Mouse (Mus musculus) neural tube, embryonic 12.5 days (tissue): Measurements from ENCODE around the gene Tmpo. TPM values are rescaled to one million over a fixed set of nuclear protein-coding genes. Genes with fewer than 3 reads are reported as not detected.

Experiments
- ATAC-seq: fragments of 200-750 bp; cut with Nextera tagmentation; 2 replicates; pipeline ENCODE4 v1.8.0; 2017; ENCODE audit warnings: low read depth, mild to moderate bottlenecking, moderate TSS enrichment, moderate library complexity; ENCODE audit not compliant: low FRiP score
- H3K27ac ChIP-seq: fragments of 300-500 bp; sonication (generic); 2 replicates; pipeline ENCODE4 v1.5.1; 2016
- H3K27me3 ChIP-seq: fragments of 300-500 bp; sonication (generic); replicated peaks from 2 replicates; pipeline ENCODE4 v1.6.1; 2016; ENCODE audit warnings: mild to moderate bottlenecking
- H3K36me3 ChIP-seq: fragments of 300-500 bp; sonication (generic); 2 replicates; pipeline ENCODE4 v1.6.1; 2016; ENCODE audit warnings: mild to moderate bottlenecking
- H3K4me1 ChIP-seq: fragments of 300-500 bp; sonication (generic); 2 replicates; pipeline ENCODE4 v1.6.1; 2016
- H3K4me2 ChIP-seq: fragments of 300-500 bp; sonication (generic); replicated peaks from 2 replicates; pipeline ENCODE4 v1.6.1; 2016; ENCODE audit warnings: mild to moderate bottlenecking
- H3K4me3 ChIP-seq: fragments of 300-500 bp; sonication (generic); 2 replicates; pipeline ENCODE4 v1.5.1; 2016
- H3K9ac ChIP-seq: fragments of 300-500 bp; sonication (generic); 2 replicates; pipeline ENCODE4 v1.6.1; 2016; ENCODE audit warnings: mild to moderate bottlenecking
- H3K9me3 ChIP-seq: fragments of 300-500 bp; sonication (generic); 2 replicates; pipeline ENCODE4 v1.6.1; 2016; ENCODE audit warnings: mild to moderate bottlenecking
- WGBS: fragments of 180-500 bp; shearing (Covaris S2); methylation state at CpG from one replicate; pipeline ENCODE4 v1.1.7; 2016; 5-methylcytosine and 5-hydroxymethylcytosine counted together
- polyA plus RNA-seq: library from polyadenylated mRNA; unstranded; fragments of >200 nt; fragmentation: Nextera tagmentation; extraction: Ambion mirVana; gene quantifications from 2 replicates; pipeline ENCODE4 v1.2.1, GENCODE M21; 2016

Tmpo gene
- polyA plus RNA-seq, 1 experiment from 2014 or later: 292 TPM

DNA sequence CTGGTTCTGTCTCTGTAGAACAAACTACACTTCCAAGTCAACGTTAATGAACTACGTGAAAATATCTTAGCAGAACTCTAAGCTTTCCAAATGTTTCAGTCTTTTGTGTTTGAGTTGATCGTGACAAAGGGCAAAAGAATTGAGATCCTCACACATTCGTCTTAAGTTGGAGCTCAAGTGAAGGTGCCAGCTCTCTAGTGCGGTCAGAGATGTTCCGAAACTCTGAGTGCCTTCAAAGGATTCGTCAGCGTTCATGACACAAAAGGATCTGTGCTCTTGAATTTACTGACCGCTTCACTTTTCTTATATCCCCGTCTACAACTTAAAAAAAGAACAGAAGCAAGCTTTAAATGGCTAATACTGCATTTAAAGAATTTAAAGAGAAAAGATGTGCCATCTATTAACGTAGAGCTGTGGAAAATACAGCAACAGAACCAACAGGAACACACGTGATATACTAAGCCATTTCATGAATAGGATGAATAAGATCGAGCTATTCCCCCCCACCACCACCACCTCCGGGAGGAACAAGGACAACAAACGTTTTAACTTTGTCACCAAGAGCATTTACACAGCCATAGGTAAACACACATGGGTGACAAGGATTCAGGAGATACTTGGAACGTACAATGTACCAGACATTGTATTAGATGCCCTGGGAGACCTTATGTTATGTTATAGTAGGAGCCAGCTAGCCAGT, 1.3 kb upstream of the Tmpo start:
- no peaks in the 10 kb centered on the region for H3K27me3 ChIP-seq
- no peak for ATAC-seq
- H3K27ac ChIP-seq: peak overlapping the region; percentile 96
- H3K4me2 ChIP-seq: peak overlapping the region; percentile 58
- peaks cover 14% of the 10 kb centered on the region for H3K4me1 ChIP-seq
- 4% methylated on average over 16 of the region's 16 CpGs for WGBS
- no peaks in the 10 kb centered on the region for H3K9me3 ChIP-seq
- H3K9ac ChIP-seq: peak overlapping the region; percentile 56
- no peaks in the 10 kb centered on the region for H3K36me3 ChIP-seq
- H3K4me3 ChIP-seq: peak overlapping the region; percentile 48

DNA sequence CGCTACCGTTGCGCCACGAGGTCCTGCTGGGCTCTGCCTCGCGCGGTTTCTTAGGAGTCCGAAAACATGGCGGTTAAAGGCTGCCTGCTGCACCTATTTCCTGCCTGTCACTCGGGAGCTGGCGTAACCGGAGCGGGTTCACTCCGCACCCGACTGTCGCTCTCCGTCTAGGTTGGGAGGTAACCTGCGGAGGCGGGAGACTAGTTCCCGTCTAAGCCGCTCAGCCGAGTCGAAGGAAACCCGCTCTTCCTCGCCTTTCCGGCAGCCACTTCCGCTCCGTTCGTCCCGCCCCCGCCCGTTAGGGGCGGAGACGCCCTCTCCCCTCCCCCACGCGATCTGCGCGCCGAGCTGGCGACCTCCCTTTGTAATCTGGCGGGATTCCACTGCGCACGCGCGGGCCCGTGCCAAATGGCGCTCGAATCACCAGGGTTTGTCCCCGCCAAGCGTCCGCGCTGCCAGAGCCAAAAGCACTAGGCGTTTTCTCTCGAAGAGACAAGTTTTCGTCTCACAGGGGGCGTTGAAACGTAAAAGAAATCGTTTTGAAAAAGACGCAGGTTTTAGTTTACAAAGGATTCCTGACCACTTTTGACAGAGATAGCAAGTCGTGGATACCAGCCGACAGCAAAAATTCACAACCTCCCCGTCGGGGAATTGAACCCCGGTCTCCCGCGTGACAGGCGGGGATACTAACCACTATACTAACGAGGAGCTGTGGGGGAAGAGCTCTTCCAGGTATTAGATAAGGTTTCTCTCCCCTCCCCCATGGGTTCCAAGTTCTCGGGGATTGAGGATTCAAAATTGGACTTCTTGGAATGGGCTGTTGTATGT, 560 bp upstream of the Tmpo start:
- Histone ChIP-seq H3K4me1 (peaks cover 10% of the 10 kb centered on the region), H3K9me3 (no peaks in the 10 kb centered on the region), H3K36me3 (no peaks in the 10 kb centered on the region), H3K4me2 (peak overlapping the region; percentile 58), H3K9ac (peak overlapping the region; percentile 56), H3K4me3 (peak overlapping the region; percentile 48), H3K27me3 (no peaks in the 10 kb centered on the region), H3K27ac (peak overlapping the region; percentile 96)
- WGBS: under 1% methylated on average over 69 of the region's 69 CpGs
- peak; percentile 90 for ATAC-seq

DNA sequence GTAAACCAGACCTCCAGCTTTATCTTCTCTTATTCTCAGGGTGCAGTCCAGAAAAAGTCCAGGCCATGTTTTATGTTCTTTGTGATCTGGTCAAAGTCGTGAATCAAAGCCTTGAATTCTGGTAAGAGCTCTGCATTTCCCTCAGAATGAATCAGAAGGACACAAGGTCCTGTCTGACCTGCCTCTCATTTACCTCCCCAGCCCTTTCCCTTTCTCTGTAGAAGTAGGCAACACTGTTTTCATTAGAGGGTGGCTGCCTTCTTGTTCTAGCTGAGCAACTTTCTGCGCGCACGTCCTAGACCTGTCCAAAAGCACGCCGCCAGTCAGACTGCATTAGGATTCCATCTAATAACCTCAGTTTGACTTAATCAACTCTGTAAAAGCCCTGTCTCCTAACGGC, 814 bp downstream of the Tmpo start:
- Histone ChIP-seq H3K27ac (peak overlapping the region; percentile 33; the same call in 1 of the 2 replicates), H3K36me3 (no peaks in the 10 kb centered on the region), H3K4me2 (peak overlapping the region; percentile 58), H3K9ac (0 out of 2 replicates have a peak overlapping the region, but pooled peaks have one; percentile 26), H3K4me3 (no peak overlapping the region), H3K4me1 (peaks cover 10% of the 10 kb centered on the region), H3K27me3 (no peaks in the 10 kb centered on the region), H3K9me3 (no peaks in the 10 kb centered on the region)
- no peak for ATAC-seq
- WGBS: 31% methylated on average over 7 of the region's 7 CpGs

DNA sequence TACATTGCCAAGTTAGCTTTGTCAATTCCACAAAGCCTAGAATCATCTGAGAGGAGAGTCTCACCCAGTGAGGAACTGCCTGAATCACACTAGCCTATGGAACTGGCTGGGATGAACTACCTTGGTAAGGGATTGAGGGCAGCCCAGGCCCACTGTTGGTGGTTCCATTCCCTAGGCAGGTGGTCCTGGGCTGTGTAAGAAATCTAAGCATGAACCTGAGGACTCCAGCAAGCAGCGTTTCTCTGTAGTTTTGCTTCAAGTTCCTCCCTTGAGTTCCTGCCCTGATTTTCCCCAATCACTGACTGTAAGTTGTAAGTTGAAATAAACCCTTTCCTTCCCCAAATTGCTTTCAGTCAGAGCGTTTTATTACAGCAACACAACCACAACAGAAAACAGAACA, 1.3 kb downstream of the Tmpo start:
- 84% methylated on average over 2 of the region's 2 CpGs for WGBS
- Histone ChIP-seq H3K4me2 (no peak overlapping the region), H3K4me3 (no peak overlapping the region)

DNA sequence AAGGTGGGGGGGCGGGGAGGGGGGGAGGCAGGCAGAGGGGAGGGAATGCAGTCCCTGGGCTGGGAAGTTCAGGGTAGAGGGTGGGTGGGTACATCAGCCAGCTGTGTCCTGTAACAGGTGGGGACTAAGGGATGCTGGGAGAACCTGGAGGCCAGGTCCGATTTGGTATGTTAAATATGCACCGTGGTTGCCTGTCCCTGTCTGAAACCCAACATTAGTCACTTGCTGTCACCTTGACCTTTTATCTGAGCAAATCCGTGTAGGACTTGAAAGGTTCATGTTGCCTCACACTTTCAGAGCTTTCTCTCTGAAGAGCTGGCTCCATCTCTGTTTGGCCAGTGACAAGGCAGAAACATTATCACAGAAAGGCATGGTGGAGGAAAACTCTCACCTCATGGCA, 3.9 kb downstream of the Tmpo start:
- H3K9me3 ChIP-seq: no peaks in the 10 kb centered on the region
- no peak for ATAC-seq
- WGBS: 57% methylated on average over 3 of the region's 4 CpGs

More for the DNA sequence above, 1.3 kb downstream of the Tmpo start:
- Histone ChIP-seq H3K9me3 (no peaks in the 10 kb centered on the region), H3K27me3 (no peaks in the 10 kb centered on the region), H3K36me3 (no peaks in the 10 kb centered on the region), H3K4me1 (peaks cover 10% of the 10 kb centered on the region), H3K9ac (no peak overlapping the region), H3K27ac (no peak overlapping the region)
- ATAC-seq: no peak

DNA sequence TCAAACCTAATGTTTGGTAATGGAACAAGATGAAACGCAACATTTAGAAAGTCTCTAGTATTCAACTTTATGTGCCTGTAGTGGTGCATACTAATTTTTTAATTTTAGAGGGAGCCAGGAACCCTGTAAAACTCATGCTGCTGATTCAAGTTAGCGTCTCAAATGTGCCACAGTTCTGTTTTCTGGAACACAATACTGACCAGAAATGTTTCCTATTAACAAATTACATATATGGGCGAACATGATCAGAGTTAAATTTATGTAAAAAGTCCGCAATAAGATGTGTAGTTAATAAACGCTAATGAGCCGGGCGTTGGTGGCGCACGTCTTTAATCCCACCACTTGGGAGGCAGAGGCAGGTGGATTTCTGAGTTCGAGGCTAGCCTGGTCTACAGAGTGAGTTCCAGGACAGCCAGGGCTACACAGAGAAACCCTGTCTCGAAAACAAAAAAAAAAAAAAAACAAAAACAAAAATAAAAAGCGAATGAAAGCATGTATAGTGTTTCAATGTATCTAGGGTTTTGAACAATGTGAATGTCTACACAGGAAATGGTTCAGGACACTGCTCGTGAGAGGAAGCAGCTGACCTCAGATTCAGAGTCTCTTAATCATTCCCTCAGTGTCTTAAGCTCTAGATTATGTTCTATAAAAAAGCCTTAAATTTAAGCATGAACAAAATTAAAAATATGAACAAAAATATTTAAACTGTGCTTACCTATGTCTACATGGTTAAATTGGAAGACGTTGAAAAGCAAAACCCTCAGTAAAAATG, 8.6 kb downstream of the Tmpo start:
- Histone ChIP-seq H3K27ac (peak overlapping the region; percentile 99; the same call in 1 of the 2 replicates), H3K4me3 (peak overlapping the region; percentile 97), H3K4me1 (peaks cover 19% of the 10 kb centered on the region), H3K4me2 (peak overlapping the region; percentile 74), H3K27me3 (no peaks in the 10 kb centered on the region), H3K36me3 (no peaks in the 10 kb centered on the region), H3K9me3 (no peaks in the 10 kb centered on the region), H3K9ac (peak overlapping the region; percentile 99)
- WGBS: 85% methylated on average over 14 of the region's 14 CpGs
- ATAC-seq: no peak

More for the DNA sequence above, 3.9 kb downstream of the Tmpo start:
- H3K27ac ChIP-seq: no peak overlapping the region
- H3K27me3 ChIP-seq: no peaks in the 10 kb centered on the region
- H3K4me2 ChIP-seq: no peak overlapping the region
- H3K4me1 ChIP-seq: peaks cover 4% of the 10 kb centered on the region; the same call in 1 of the 2 replicates
- H3K4me3 ChIP-seq: no peak overlapping the region
- H3K9ac ChIP-seq: no peak overlapping the region
- H3K36me3 ChIP-seq: no peaks in the 10 kb centered on the region

DNA sequence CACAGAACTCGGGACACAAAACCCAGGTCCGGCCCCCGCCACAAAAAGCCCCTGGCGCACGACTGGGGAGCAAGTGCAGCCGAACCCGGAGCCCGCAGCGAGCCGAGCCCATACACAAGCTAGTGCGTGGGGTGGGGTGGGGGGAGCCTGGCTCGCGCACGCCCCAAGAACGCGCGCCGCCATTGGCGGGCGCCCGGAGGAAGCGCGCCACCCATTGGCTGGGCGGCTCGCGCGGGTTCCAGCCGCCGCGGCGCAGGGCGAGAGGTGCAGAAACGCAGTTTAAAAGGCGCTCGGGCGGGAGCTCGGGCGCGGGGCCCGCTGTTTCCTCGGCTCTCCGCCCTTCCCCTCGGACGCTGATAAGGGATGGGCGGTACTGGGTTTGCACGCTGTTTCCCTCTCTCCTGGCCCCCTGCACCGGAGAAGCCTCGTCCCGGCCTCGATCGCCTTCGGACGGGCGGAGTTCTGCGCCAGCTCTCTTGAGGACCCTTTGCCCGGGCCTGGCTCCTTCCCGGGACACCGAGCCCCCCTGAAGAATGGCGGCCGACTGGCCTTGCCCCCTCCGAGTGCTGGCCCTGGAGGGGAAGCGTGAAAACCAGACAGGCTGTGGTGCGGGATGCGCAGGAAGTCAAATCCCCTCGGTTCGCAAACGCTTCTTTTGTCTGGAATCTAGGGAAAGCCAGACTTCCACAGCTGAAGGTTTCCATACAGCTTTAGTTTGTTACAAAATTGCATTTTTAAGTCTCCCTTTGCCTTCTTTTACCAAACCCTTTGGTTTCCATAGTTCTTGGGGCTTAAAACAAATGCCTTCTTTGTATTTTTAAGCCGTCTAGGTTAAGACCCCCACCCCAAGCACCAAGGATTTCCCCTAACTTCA, 9.4 kb downstream of the Tmpo start:
- H3K9me3 ChIP-seq: no peaks in the 10 kb centered on the region
- ATAC-seq: peak; percentile 97
- peak overlapping the region; percentile 99 for H3K9ac ChIP-seq
- peak overlapping the region; percentile 99 for H3K27ac ChIP-seq
- H3K4me3 ChIP-seq: peak overlapping the region; percentile 97
- H3K4me1 ChIP-seq: peaks cover 27% of the 10 kb centered on the region
- H3K36me3 ChIP-seq: no peaks in the 10 kb centered on the region
- WGBS: under 1% methylated on average over 67 of the region's 68 CpGs
- H3K27me3 ChIP-seq: no peaks in the 10 kb centered on the region
- peak overlapping the region; percentile 74 for H3K4me2 ChIP-seq

DNA sequence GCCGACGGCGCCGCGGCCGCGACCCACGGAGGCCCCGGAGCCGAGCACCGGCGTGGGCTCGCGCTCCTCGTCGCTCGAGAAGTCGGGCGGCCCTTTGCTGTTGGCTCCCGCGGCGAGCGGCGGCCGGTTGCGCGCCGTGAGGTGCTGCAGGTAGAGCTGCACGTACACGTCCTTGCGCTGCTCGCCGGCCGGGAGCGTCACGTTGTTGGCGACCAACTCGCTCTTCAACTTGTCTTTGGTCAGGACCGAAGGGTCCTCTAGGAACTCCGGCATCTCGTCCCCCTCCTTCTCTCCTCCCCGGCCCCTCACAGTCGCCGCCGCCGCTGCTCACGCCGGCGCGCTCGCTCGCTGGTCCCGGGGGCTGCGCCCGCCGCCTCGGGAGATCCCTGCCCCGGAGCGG, 10.1 kb downstream of the Tmpo start:
- Histone ChIP-seq H3K9me3 (no peaks in the 10 kb centered on the region), H3K4me2 (peak overlapping the region; percentile 74), H3K4me3 (peak overlapping the region; percentile 97), H3K4me1 (peaks cover 27% of the 10 kb centered on the region), H3K9ac (peak overlapping the region; percentile 99), H3K36me3 (no peaks in the 10 kb centered on the region), H3K27ac (peak overlapping the region; percentile 99), H3K27me3 (no peaks in the 10 kb centered on the region)
- peak; percentile 59 for ATAC-seq
- WGBS: under 1% methylated on average over 57 of the region's 59 CpGs

DNA sequence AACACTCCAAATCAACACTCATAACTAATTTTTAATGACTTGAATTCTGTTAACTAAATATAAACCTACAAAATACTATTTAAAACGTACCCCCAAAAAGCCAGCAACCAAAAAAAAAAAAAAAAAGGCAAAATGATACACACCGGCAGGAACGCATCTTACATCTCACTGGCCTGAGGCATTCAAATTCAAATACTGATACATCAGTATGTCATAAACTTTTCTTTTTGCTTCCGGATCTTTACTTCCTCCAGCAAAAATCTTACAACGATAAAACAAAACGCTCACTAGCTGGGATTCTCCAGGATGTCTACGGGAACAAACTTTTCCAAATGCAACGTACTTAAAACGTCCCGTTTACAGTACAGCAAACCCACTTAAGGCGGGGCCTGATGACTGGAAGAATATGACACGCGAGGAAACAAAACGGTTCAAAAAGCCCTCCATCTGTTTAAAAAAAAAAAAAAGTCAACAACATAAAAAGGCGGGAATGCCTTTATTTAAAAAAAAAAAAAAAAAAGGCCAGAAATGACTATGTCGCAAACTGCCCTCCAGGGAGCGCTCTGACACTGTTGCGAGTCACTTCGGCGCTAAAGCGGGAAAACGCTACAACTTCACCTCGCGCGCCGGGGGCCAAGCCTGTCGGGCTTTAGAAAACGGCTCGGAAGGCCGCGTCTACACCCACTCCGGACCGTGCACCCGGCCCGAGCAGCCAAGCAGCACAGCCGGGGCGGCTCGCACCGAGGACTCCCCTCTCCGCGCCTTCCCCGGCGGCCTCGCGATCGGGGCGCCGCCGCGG, 10.8 kb downstream of the Tmpo start:
- WGBS: 1% methylated on average over 50 of the region's 50 CpGs
- peak overlapping the region; percentile 74 for H3K4me2 ChIP-seq

DNA sequence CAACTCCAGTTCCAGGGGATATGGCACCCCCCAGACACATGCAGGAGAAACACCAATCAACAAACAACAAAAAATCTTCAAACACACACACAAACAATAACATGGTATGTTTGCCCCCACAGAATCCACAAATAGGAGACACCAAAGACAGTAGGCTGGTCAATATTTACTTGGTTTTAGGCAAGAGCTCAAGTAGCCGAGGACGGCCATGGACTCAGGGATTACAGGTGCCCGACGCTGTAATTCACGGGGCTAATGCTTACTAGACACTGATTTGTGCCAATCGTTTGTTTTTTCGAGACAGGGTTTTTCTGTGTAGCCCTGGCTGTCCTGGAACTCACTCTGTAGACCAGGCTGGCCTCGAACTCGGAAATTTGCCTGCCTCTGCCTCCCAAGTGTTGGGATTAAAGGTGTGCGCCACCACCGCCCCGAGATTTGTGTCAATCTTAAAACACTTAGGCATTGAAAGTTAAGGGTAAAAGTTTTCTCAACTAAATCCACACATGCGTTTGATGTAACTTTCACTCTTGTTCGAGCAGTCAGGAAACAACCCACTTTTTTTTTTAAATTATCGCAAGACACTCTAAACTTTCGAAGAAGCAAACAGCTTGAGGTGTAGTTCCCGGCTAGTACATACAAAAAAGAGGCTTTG, 11.6 kb downstream of the Tmpo start:
- peak overlapping the region; percentile 48; the same call in 1 of the 2 replicates for H3K9ac ChIP-seq
- no peaks in the 10 kb centered on the region for H3K27me3 ChIP-seq
- H3K36me3 ChIP-seq: peaks cover 10% of the 10 kb centered on the region; the same call in 1 of the 2 replicates
- H3K27ac ChIP-seq: no peak overlapping the region
- WGBS: 44% methylated on average over 17 of the region's 17 CpGs
- peaks cover 27% of the 10 kb centered on the region for H3K4me1 ChIP-seq
- ATAC-seq: no peak
- peak overlapping the region; percentile 97 for H3K4me3 ChIP-seq
- H3K4me2 ChIP-seq: peak overlapping the region; percentile 74
- H3K9me3 ChIP-seq: no peaks in the 10 kb centered on the region

More for the DNA sequence above, 10.8 kb downstream of the Tmpo start:
- H3K36me3 ChIP-seq: peaks cover 6% of the 10 kb centered on the region; the same call in 1 of the 2 replicates
- peak overlapping the region; percentile 99 for H3K9ac ChIP-seq
- peak overlapping the region; percentile 99 for H3K27ac ChIP-seq
- H3K4me3 ChIP-seq: peak overlapping the region; percentile 97
- H3K9me3 ChIP-seq: no peaks in the 10 kb centered on the region
- peak; percentile 66 for ATAC-seq
- no peaks in the 10 kb centered on the region for H3K27me3 ChIP-seq
- peaks cover 27% of the 10 kb centered on the region for H3K4me1 ChIP-seq
